Mouse (Mus musculus): Measurements from ENCODE around the gene Usf2.

DNA sequence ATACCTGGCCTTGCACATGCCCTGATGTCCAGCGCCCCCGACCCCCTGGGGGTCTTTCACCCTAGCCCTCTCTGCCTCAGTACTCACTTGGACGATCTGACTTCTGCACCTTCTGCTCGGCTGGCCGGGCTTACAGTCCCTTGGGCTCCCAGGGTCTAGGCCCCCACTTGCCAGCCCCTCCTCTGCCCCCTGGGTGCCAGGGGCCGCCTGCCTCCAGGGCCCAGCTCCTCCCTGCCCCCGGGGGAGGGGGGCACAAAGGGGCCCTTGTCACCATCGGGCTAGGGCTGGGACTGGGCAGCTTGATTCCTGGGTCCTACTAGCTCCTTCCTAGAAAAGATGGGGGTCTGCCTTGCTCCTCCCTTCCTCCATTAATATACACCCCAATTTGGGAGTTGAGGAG, 41.9 kb downstream of the Usf2 start, which contains the start of gene Mag:
- TF ChIP-seq POLR2A (IDR thresholded peaks at IDR 0.05; ENCODE audit: insufficient read depth, low read depth, low read length) (no peak), CTCF (IDR thresholded peaks at IDR 0.05) (no peak), EP300 (IDR thresholded peaks at IDR 0.05; ENCODE audit: insufficient read depth, low read depth, low read length) (no peak)
